Mouse (Mus musculus): ENCODE measurements at regions not wholly inside any gene's neighbourhood (a gene's known extent, or its start where the extent isn't known, plus 50 kb on each side); places are given as distances from the start of the nearest gene placed in this dataset.

GRCm38 (mm10) chr5:111573265-111573873, 156.2 kb downstream of the Mn1 start:
- TF ChIP-seq GATA4 (IDR thresholded peaks at IDR 0.05; ENCODE audit: insufficient replicate concordance, low read length): no peak

- no peak for TF ChIP-seq GATA4 (IDR thresholded peaks at IDR 0.05; ENCODE audit: insufficient replicate concordance, low read length)
These were observed 157.2 kb downstream of the Mn1 start for GRCm38 (mm10) chr5:111574219-111574840.

- TF ChIP-seq GATA4 (IDR thresholded peaks at IDR 0.05; ENCODE audit: insufficient replicate concordance, low read length): no peak
These were observed 158.2 kb downstream of the Mn1 start for GRCm38 (mm10) chr5:111575376-111575775.

GRCm38 (mm10) chr5:111577441-111577840, 156.3 kb upstream of the Gm26897 start:
- TF ChIP-seq GATA4 (IDR thresholded peaks at IDR 0.05; ENCODE audit: insufficient replicate concordance, low read length): no peak

- no peak for TF ChIP-seq GATA4 (IDR thresholded peaks at IDR 0.05; ENCODE audit: insufficient replicate concordance, low read length)
These were observed 155.6 kb upstream of the Gm26897 start for GRCm38 (mm10) chr5:111578088-111578487.

- no peak for TF ChIP-seq GATA4 (IDR thresholded peaks at IDR 0.05; ENCODE audit: insufficient replicate concordance, low read length)
These were observed 154.6 kb upstream of the Gm26897 start for GRCm38 (mm10) chr5:111578977-111579727.

- TF ChIP-seq GATA4 (IDR thresholded peaks at IDR 0.05; ENCODE audit: insufficient replicate concordance, low read length): no peak
These were observed 152.6 kb upstream of the Gm26897 start for GRCm38 (mm10) chr5:111580870-111581771.

- no peak for TF ChIP-seq GATA4 (IDR thresholded peaks at IDR 0.05; ENCODE audit: insufficient replicate concordance, low read length)
These were observed 151.7 kb upstream of the Gm26897 start for GRCm38 (mm10) chr5:111582004-111582403.

- no peak for TF ChIP-seq GATA4 (IDR thresholded peaks at IDR 0.05; ENCODE audit: insufficient replicate concordance, low read length)
These were observed 143.1 kb upstream of the Gm26897 start for GRCm38 (mm10) chr5:111590619-111591081.

GRCm38 (mm10) chr5:111592807-111593206, 140.9 kb upstream of the Gm26897 start:
- no peak for TF ChIP-seq GATA4 (IDR thresholded peaks at IDR 0.05; ENCODE audit: insufficient replicate concordance, low read length)

GRCm38 (mm10) chr5:111594111-111594510, 139.6 kb upstream of the Gm26897 start:
- TF ChIP-seq GATA4 (IDR thresholded peaks at IDR 0.05; ENCODE audit: insufficient replicate concordance, low read length): no peak

GRCm38 (mm10) chr5:111595438-111595837, 138.3 kb upstream of the Gm26897 start:
- TF ChIP-seq GATA4 (IDR thresholded peaks at IDR 0.05; ENCODE audit: insufficient replicate concordance, low read length): no peak

GRCm38 (mm10) chr5:111597733-111598132, 136.0 kb upstream of the Gm26897 start:
- TF ChIP-seq GATA4 (IDR thresholded peaks at IDR 0.05; ENCODE audit: insufficient replicate concordance, low read length): no peak

GRCm38 (mm10) chr5:111601711-111602521, 131.8 kb upstream of the Gm26897 start:
- TF ChIP-seq GATA4 (IDR thresholded peaks at IDR 0.05; ENCODE audit: insufficient replicate concordance, low read length): no peak

Data from liver, adult (tissue).